Mouse (Mus musculus) megakaryocyte-erythroid progenitor cell, adult 5-6 weeks (primary cell): ENCODE measurements around the gene Prrt1. TPM values are rescaled to one million over a fixed set of nuclear protein-coding genes. Genes with fewer than 3 reads are reported as not detected.

Source experiments
- ATAC-seq: replicated peaks from 2 replicates; pipeline ENCODE4 v1.8.0; 2016; ENCODE audit warnings: mild to moderate bottlenecking, inconsistent platforms; ENCODE audit not compliant: severe bottlenecking, poor library complexity, low FRiP score, low TSS enrichment
- total RNA-seq, 2 experiments: library from RNA; stranded (forward) in 1 of 2; stranded (reverse) in 1 of 2; fragments of 200-1000, 215-1000 nt in 1 of 2; fragments of >200 nt in 1 of 2; fragmentation: Nextera tagmentation in 1 of 2; gene quantifications; 2 replicates each; pipeline ENCODE4 v1.2.3; 2014 to 2017

The Prrt1 gene
- total RNA-seq, 2 experiments from 2014 or later, result 0.59 to 0.75 TPM

DNA sequence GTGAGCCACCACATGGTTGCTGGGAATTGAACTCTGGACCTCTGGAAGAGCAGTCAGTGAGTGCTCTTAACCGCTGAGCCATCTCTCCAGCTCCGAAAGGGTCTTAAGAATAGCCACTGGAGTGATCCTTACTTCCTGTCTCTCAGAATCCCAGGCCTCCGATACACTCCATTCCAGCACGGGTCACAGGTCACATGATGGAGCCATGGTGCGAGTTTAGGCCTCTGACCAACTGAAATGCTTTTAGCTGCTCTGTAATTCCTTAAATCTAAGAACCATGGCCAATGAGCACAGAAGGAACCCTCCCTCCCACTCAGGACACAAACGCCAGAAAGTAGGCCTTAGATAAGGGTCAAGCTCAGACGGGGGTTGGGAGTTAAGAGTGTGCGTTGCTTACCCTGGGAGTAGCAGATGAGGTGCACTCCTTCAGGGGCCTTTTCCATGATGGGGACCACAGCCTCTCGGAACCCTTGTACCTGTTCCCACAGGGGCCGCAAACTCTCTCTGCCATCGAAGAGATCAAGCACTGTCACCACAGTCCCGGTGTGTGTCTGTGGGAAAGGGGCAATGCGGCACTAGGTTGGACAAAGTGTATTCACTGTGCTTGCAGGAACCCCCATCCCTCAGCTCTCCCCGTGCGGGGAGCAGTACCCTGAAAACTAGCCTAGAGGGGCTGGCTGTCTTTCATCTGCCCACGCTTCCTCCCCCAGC is 3.1 kb upstream of the Prrt1 start:
- ATAC-seq, result no peak

DNA sequence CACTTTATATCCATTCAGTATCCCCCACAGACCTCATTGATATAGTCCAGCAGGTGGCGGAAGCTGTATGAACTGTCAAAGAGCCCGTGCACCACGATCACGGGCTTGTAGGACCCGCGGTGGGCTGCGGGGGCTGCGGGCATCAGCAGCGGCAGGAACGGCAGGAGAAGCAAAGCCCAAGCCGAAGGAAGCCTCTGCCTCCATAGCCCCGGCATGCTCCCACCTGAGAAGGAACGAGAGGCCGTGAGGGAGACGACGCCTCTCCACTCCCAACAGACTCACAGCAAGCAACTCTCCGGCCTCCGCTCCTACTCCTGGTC is 2.6 kb upstream of the Prrt1 start:
- ATAC-seq, result peak; percentile 48; the same call in 1 of the 2 replicates

DNA sequence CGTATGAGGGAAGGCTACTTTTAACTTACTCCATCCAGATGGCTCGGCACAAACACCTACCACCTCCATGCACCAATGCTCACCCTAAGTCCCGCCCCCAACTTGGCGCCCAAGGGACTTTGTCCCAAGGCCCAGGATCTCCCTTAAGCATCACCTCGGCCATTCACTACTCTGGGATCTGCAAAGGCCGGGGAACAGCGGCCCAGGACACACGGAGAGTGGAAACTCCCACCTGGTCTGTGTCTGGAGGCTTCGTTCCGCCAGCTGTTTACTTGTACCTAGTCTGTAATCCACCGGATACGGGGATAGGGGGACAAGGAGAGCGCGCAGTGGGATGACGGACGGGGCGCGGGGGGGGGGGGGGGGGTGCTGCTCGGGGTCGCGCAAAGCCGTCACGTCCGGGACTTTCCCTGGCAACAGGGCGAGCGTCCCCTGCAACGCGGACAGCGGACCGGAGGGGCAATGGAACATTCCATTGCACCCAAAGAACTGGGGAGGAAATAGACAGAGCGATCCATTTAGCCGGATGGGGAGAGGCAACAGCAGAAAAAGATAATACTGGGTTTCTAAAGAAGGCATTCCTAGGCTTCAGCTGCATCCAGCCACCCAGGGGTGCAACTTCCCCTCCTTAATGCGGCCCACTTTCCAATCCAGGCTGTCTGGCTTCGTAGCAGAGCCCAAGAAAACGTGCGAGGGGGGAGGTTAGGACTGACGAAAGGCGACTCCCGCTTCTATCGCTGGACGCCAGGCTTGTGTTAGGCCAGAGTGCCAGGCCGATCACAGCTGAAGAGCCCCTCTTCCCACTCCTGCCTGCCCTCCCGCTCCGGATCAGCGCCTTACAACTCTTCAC is 2.0 kb upstream of the Prrt1 start:
- peak; percentile 72 for ATAC-seq

DNA sequence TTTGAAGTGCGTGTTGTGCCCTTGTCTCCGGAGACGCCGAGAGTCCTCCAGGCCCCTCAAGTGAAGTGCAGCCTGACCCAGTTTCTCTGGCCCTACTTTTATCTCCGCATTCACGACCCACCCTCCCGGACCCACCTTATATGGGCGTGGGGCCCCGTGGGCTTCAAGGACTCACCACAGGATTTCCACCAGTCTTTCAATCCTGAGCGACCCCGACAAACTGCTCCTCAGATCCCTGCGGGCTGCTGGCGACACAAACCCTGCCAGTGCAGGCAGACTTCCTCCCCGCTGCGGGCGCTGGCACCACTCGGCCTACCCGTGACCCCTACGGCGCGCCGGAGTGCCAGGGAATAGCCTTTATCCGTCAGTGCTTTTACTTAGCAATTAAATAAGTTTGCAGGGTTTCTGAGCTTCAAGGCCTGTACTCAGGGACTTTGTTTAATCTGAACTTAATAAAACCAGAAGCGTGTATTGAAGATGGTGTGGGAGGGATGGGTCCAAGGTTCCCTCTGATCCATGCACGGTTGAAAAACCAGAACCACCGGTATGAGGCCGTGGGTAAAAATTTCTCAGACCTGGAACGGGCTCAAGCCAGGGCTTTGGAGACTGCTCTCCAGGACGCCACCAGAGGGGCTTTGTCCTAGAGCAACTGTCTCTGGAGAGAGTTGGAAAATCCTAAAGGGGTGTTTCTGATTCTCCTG is 1.2 kb upstream of the Prrt1 start, which contains the start of gene Ppt2:
Gene Ppt2, minus strand, starts transcription at position 568 of the 701 bp plus-strand sequence.
- no peak for ATAC-seq

DNA sequence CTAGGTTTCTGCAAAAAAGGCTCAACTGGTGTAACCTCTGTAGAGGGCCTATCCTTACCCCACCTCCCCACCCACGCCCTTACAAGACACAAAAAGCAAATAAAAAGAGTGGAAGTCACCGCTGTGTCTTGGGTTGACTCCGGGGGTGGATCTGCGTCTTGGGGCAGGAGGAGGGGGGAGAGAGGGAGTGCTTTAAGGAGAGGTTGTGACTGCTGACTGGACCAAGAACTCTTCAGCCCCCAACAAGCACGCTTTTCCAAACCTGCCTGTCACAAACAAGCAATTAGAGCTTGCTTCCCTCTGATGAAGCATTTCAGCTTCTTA is 727 bp upstream of the Prrt1 start:
- no peak for ATAC-seq

DNA sequence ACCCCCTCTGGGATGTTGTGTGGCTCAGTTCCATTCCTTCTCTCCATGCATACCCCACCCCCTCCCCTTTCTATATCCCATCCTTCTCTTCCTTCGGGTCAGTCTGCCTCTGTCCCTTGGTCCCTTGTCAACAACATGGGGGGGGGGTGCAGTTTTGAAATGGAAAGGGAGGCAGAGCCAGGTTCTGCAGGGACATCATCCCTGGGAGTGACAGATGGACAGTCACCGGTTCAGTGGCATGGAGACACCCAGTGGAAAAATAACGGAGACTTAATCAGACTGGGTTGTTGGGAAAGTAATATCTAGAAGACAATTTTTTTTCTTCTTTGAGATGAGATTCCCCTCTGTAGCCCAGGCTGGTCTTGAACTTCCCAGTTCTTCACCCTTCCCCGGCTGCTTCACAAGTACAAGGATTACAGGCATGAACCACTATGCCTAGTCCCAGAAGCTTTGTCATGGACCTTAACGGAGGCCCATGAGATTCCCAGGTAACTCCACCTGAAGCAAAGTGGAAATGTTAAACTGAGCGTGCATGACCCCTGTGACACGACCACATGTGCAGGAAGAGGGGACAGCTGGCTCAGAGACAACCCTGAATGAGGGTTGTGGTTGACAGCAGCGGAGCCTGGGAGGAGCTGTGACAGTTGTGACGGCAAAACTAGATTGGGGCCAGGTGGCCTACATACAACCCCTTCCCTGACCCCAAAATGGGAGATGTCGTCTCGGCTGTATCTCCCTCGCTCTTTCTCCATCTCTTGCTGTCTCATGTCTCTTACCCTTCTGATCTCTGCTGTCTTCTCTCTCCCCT is 667 bp downstream of the Prrt1 start:
- no peak for ATAC-seq

DNA sequence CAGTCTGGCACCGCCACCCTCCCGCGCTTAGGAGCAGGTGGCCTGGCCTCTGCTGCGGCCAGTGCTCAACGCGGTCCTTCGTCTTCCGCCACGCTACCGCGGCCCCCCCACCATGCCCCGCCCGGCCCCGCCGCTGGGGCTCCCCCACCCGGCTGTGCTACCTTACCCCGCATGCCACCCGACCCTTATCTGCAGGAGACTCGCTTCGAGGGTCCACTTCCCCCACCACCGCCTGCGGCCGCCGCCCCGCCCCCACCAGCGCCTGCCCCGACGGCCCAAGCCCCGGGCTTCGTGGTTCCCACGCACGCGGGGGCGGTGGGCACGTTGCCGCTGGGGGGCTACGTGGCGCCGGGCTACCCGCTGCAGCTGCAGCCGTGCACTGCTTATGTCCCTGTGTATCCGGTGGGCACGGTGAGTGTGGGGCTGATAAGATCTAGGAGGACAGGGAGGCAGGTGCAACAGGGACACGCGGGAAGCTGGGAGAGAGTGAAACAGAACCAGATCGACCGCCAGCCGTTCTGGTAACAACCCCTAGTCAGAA is 1.5 kb downstream of the Prrt1 start:
- ATAC-seq, result no peak

DNA sequence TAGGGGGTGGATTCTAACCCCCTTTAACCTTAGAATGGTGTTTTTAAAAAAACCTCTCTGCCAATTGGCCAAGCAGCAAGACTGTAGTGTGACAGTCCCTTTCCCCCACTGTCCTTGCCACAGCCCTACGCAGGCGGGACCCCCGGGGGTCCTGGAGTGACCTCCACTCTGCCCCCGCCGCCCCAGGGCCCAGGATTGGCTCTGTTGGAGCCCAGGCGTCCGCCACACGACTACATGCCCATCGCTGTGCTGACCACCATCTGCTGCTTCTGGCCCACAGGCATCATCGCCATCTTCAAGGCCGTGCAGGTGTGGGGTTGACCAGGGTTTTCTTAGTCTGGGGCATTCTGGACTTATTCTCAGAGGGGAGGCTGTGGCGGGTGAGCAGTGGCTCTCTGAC is 2.3 kb downstream of the Prrt1 start:
- no peak for ATAC-seq

DNA sequence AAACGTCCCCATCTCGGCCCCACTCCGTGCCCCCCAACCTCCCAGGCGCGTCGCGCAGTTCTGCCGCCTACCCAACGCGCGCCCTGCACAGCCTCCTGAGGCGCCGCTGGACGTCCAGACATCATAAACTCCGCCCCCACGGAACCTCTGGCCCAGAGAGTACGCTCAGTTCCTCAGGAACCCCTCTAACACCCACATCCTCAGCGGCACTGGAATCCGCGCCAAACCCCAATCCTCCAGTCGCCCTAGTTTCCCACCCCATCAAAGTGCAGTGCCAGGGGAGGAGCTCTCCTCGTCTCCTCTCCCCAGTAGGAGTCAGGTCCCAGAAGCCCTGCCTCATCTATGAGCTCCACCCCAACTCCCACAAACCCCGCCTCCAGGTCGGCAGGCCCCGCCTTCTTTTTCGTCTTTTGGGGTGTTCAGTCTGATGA is 2.9 kb downstream of the Prrt1 start:
- ATAC-seq, result peak; percentile 91

DNA sequence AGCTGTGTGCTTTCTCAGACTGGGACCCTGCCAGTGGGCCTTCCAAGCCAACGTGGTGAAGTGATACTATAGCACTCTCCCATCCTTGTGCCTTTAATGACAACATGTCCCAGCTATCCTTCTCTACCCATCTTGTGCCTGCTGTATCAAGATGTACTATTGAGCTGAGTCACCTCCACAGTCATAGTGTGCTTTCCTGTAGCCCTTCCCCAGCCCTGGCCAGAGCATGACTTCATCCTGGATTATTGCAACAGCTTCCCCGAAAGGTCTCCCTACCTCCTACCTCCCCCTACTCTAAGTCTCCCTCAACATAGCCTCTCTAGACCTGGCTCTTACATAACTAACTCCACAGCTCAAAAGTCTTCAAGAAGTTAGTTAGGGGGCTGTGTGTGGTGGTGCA is 6.3 kb downstream of the Prrt1 start:
- ATAC-seq, result no peak

DNA sequence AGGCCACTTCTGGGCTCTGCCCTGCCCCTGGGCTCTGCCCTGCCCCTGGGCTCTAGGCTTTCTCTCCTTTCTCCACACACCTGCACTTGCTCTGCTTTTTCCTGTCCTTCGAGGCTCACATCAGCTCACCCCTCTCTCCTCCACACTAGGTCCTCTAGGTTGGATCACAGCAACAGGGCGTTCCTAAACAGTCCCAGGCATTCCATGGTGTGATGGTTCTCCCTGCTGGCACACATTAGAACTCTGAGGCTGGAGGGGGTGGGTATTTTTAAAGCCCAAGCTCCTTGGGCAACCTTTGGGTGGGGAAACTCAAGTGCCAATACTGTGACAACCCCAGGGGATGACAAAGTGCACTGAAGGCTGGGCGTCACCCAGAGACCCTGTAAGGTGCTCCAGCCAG is 8.1 kb downstream of the Prrt1 start:
- ATAC-seq, result no peak

DNA sequence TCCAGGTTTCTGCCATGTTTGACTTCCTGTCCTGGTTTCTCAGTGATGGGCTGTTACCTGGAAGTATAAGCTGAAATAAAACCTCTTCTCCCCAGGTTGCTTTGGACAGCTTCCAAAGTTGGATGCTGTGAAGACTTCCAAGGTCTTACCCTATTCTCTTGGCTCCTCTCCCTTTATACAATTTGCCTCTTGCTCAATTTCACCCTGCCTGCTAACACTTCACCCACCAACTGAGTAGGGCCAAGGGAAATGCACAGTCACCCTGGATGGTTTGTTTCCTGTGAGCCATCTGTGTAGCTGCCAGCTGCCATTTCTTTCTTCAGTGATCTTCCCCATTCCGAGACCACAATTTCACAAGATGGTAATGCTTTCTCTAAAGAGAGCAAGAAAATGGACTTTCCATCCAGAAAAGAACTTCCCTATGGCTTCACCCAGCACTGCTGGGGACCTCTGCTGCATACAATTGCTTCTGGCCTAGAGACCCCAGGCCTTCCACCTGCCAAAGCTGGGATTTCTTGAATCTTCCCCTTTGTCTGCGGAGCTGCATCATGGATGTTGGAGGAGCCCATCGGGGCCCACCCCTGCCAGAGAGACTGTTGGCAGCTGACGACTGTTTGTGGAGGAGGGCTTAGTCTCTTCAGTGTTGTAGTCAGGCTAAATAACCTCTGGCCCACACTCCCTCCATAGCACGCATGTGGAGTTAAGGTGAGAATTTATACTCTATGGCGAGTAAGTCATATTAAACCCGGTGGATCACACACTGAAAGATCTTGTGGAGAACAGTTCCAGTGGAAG is 10.3 kb downstream of the Prrt1 start:
- ATAC-seq, result no peak

DNA sequence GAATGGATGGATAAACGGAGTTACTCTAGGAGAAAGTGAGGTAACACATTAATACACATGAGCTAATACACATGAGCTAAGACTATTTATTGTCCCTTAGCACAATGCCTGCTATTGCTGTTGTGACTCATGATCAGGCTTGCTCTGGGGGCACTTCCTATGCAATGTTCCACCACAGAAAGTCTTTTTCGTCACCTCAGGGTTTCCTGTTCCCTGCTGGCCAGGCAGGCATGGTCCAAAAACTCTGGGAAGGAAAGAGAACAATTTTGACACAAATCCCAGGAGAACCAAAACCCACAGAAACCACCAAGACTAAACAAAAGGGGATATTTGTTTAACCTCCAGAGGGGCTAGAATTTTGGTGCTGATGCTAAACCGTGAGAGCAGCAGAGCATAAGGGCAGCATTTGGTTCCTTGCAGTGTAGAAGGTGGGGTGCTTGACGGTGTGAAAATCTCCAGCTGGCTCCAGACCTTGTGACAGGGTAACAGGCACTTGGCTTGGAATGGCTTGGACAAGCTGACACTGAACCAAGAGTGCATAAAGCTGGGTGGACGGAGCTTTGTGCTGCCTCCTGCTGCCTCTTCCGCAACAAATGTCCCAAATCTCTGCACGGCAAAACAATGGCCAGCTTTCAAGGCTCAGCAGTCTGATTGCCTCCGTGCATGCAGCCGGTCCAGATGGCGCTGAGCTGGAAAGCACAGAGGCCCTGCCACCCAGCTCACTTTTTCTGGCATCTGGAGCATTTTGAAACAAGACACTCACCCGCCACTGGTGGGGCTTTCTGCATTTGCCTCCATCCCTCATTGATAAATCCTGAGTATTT is 11.7 kb downstream of the Prrt1 start:
- no peak for ATAC-seq

DNA sequence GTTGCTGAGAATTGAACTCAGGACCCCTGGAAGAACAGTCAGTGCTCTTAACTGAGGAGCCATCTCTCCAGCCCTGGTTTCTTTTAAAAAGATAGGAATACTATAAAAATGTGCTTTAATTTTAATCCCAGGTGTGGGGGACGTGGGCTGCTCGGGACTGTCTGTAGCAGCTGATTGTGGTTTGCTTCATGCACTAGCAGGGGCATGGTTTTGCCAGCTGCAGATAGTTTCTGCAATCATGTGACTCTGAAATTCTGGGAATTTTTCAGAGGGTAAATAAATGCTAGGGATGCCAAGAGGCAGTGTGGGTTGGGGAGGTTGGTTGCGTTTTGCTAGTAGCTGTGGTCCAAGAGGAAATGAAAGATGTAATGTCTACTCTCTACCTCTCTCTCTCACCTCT is 12.6 kb downstream of the Prrt1 start:
- ATAC-seq, result no peak

DNA sequence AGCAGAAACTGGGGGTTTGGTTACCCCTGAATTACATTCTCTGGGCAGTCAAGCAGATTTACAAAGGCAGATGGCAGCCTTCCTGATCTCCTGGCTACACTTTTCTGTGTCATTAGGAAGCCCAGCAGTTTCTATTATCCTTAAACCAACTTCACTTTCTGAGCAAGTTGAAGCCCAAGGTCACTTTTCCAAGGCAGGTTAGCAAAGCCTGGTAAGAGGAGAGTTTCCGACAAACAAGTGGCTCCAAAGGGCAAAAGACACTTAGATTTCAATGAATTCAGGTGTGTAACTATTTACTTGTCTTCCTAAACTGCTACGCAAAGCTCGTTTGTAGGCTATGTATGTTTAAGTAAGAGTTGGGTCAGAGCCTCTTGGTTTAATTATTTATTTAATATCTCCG is 14.0 kb downstream of the Prrt1 start:
- ATAC-seq, result no peak

DNA sequence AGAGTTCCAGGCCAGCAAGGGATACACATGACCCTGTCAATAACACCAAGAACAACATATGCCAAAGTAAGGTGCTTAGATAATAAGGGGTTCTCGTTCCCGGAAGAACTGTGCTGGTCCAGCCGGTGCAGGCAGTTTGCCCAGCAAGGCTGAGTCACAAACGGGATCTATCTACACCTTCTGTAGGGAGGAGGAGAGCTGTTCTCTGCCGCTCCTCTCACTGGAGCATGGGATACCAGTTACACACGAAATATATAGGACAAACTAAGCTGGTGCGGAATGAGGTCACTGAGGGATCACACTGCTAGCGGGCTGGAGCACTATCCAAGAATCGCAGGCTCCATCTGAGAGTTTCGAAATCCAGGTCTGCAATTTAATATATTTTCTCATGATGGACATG is 14.6 kb downstream of the Prrt1 start:
- ATAC-seq, result no peak

DNA sequence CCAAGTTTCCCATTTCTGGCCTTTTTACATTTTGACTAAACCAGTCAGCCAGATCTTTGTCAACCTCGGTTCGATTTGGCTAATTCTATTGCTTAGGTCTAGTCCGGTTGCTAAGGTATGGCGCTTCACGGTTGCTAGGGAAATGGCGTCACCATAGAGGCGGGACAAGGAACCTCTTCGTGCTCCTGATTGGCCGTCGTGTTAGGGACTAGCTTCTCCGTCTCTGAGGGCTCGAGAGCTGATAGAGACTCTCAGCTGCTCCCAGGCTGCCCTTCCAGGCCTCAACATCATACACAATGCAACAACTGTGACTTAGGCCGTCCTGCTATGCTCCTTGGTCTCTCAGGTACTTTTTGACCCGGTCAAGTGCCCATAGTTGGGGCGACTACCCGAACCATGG is 15.3 kb downstream of the Prrt1 start, which contains the start of gene Fkbpl:
Gene Fkbpl, plus strand, starts transcription at position 157 of the 400 bp plus-strand sequence.
- peak; percentile 86 for ATAC-seq
